Mouse (Mus musculus): ENCODE data around the gene Stip1.
A peak's percentile ranks its signal among the peaks of the same experiment; 100 is the strongest.

Stip1 gene

DNA sequence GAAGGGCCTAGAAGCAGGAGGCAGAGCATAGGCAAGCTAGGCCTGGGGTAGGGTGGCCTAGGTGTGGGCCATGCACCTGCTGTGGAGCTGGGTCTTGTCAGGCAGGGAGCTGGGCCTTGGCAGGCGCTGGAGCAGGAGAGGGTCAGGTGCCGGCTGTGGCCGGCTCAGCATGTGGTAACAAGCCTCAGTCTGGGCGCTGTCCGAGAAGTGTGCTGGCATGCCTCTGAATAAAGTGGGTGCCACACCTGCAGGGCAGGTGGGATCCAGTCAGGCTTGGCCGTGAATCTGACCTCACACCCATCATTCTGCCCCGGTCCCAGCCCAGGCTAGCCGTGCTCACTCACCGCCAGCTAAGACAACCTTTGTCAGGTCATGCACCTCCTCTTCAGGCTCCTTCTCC lies 25.8 kb downstream of the Stip1 start:
- DNase-seq: no peak

DNA sequence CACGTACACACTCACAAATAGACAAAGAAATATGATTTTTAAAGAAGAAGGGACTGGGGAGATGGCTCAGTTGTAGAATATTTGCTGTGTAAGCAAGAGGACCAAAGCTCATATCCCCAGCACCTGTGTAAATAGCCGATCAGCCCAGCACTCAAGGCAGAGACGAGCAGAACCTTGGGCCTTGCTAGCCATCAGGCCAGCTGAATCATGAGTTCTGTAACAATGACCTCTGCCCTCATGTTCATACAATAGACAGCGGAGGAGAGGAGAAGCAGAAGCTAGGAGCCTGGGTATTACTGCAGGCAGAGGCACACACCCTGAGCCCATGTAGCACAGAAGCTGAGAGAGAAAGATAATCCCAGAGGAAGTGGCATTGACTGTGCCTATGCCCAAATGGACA lies 27.3 kb downstream of the Stip1 start:
- no peak for DNase-seq

DNA sequence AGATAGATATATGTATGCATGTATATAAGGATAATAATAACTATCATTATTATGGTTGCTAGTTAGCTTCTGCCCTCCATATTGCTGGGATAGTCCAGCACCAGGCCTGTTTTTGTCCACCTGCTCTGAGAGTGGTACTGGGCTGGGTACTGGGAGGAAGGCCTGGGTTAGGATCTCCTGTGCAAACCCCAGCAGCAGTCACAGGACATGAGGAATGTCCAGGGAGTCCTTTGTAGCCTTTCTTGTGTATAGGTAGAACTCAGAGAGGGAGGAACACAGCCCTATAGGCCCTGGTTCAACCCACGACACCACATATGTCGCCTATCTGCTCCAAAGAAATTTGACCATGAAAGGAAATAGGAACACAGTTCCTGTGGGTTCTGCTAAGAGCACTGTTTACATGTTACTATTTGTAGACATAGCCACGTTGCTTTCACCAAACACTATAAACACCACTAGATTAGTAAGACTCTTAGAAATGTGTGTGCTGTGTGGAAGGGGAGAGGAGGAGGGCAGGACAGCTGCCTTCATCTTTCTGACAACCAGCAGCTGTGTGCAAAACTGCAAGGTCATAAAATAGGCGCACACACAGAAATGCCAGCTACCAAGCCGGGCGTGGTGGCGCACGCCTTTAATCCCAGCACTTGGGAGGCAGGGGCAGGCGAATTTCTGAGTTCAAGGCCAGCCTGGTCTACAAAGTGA lies 32.7 kb downstream of the Stip1 start:
- DNase-seq: no peak

DNA sequence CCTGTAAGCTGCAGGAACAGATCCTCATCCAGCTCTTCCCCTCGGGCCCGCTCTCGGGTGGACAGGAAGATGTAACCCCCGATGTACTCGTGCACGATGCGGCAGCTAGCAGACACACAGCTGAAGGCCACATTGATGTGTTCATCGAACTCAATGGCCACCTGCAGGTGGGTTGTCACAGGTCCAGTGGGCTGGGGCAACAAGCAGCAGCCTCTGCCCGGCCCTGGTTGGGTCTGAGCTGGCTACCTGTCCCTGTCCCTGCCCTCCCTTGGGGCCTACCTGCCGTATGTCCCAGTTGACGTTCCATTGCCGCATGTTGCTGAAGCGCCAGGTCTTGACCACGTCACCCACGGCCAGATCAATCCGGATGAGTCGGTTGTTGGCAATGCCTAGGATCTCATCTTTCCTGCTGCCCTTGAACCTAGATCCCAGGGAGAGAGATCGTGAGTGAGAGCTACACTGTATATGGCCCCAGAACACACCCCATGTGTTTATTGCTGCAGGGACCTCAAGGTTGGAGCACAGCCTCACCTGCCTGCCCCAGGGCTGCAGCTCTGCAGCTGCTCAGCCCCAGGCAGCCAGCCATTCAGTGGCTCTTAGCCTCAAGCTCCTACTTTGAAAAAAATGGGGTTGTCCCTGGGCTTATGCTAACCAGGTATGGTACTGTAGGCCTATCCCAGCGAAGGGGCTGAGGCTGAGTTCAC lies 40.3 kb downstream of the Stip1 start:
- no peak for DNase-seq

DNA sequence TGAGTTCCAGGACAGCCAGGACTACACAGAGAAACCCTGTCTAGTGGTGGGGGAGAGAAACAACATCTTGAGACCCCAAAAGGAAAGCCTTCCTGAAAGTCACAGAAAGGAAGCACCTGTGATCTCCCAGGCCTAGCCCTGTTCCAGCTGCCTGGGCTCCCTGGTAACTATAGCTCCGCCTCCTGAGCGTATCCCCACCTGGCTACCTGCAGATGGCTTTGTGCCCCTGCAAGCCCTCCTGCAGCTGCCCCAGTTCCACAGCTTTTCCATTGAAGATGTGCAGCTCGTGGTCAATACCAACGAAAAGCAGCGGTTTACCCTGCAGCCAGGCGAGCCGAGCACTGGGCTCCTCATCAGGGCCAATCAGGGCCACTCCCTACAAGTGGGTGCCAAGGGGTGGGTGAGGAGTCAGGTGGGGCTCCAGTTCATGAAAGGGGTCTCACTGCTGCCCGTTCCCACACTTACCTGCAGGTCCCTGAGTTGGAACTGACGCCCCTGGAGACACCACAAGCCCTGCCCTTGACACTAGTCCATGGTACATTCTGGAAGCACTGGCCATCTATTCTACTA lies 42.0 kb downstream of the Stip1 start:
- DNase-seq: no peak

DNA sequence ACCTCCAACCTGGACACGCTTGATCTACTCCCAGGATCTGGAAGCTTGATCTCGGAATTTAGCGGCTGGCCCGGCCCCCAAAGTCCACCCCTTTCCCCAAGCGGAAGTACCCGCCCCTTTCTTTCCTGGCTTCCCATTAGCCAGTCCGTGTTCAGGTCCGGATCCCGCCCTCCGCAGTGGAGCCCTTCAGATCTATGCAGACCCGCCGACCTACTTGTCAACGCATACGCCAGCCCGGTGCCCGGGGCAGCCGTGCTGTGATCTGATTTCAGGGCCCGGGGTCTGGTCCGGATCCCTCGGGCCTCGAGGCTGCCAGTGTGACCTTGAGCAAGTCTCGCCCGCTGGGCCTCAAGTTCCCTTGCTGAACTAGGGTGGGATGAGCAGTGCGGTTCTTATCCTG lies 43.8 kb downstream of the Stip1 start, which contains the start of the genes Nudt22 and Trpt1:
Gene Nudt22, minus strand, starts transcription at position 112 of the 400 bp plus-strand sequence.
Gene Trpt1, plus strand, starts transcription at position 126 of the 400 bp plus-strand sequence.
- peak; percentile 83 for DNase-seq

DNA sequence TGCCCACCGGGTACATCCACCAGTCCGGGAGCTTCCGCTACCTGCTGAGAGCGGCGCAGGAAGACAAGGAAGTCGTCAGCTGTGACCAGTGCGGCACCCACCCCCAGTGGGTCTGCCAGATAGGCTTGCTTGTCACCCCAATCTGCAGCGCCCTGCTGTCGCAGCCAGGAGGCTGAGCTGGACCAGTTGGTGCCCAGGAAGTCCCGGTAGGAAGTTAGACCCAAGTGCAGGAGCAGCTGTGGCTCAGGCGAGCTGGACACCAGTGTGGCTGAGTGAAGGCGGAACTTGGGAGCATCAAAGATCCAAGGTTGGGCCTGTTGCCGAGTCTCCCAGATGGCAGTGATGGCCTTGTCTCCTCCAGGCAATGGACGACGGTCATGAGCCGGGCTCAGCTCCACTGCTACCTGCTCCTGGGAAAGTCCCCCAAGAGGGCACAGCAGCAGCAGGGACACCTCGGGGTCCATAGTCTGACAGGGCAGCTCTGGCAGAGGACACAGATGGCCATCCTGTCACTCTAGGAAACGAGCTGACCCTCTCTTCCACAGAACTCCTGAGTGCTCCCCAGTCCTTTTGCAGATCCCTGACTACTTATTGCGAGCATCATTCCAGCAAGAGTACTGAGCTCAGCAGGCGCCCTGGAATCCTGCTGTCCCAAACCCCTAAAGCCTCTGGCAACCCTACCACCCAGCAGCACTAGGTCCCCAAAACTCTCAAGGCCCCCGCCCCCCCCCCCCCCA lies 44.3 kb downstream of the Stip1 start:
- DNase-seq: no peak

DNA sequence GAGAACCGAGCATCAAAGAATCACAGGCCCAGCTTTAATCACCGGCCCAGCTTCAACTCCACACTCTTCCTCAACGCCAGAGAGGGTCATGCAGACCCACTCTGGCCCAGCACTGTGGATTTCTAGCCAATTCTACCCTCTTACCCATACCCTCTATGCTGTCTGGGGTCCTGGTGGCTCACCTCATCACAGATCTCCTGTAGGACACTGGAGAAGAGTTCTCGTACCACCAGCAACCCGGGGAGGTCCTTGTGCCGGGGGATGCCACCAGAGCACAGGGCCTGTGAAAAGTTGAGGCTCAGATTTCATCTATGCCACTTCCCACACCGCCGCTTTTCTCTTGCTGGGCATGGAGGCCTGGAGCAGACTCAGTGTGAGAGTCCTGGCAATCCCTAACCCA lies 45.3 kb downstream of the Stip1 start:
- no peak for DNase-seq

DNA sequence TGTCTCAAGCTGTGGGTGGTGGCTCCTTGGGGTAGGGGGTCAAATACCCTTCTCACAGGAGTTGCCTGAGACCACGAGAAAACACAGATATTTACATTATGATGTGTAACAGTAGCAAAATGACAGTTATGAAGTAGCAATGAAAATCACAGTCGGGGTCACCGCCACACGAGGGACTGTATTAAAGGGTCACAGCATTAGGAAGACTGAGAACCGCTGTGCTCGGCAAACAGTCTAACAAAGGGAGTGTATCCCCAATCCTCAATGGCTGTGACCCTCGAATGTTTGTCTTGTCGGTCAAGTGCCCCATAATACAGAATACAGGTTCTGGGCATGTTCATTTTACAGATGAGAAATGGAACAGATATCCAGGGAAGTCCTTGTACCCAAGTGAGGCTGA lies 45.8 kb downstream of the Stip1 start:
- no peak for DNase-seq

DNA sequence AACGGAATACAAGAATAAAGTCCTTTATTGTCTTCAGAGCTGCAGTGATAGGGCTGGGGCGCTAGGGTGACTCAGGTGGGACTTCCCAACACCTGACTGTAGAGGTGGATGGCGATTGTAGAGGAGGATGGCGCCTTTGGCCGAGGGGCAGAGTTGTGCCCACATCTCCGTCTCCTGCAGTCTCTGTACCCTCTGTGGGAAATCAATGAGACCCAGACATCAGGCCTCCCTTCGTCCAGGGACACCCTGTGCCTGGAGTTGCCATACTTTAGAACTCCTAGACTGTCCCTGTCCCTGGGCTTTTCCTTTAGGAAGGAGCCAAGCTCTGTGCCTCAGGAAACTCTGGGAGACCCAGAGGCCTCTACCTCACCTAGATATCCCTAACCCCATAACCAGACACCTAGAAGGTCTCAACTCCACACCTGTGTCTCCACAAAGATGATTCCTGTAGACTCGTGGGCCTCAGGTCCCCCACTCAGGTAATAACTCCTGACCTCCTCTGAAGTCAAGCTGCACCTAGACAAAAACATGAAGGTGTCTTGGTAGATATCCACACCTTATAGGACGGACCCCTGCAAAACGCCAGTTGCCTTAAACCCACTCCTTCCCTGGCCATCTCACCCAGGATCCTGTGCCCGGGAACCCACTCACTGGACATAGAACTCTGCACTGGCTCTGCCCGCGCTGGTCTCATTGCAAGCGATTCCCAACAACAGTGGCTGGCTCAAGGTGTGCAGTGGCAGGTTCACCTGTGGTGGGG lies 46.6 kb downstream of the Stip1 start:
- peak; percentile 25 for DNase-seq

DNA sequence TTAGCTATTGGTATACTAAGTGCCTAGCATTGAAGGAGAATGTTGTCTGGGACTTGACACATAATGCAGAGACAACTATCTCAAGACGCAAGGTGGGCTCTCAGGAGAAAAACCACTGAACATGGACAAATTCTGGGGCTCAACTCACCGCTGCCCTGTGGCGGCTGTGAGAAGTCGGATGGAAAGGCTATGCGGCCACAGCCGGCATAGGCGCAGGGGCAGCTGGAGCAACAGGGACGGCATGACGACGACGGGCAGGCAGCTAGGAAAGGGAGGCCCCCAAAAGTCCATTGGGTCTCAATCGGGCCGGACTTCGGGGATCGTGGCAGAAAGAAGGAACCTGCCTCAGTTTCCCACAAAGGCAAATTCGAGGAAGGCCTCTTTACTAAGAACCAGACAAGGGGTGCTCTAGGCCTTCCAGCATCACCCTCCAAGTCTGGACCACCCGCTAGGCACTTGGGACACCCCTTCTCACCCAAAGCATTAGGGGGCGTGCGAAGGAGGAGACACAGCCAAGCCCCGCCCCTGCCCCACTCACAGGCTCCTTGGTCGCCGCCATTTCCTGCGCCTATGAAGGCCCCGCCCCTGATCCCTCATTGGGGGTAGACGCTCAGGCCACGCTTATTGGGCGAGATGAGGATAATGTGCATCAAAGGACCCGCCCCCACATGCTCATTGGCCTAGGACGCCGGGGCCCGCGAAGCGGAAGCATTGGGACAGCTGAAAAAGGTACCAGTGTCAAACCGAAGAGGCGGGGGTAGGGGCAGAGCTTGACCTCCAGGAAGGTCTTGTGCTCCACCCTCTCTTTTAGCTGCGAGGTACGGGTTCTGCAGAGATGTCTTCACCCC lies 47.5 kb downstream of the Stip1 start, which contains the start of gene Dnajc4:
Gene Dnajc4, minus strand, starts transcription at position 562 of the 848 bp plus-strand sequence.
- DNase-seq: peak; percentile 95

DNA sequence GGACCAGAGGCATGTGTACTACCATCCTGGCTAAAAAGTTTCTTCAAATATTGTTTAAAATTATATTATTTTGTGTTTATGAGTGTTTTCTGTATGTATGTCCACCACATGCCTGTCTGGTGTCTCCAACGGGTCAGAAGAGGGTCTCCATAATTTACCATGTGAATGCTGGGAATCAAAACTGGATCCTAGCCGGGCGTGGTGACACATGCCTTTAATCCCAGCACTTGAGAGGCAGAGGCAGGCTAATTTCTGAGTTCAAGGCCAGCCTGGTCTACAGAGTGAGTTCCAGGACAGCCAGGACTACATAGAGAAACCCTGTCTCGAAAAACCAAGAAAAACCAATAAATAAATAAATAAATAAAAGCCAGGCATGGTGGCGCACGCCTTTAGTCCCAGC lies 48.6 kb downstream of the Stip1 start:
- DNase-seq: peak; percentile 25

DNA sequence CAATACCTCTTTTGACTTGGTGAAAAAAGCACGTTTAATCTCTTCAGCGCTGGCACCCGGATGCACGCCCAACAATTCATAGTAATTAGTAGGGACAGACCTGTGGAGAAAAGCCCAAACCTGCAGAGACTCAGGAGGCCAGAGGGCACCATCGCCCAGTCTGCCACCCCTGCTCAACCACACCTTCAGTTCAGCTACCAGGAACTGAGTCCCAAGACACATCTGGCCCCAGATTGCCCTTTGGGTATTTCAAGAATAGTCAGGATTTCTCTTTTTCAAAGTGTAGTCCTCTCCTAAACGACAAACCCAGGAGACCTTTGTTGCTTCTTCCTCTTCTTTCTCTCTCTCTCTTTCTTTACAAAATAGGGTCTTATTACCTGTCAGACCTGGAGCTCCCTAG lies 49.1 kb downstream of the Stip1 start:
- DNase-seq: peak; percentile 19

DNA sequence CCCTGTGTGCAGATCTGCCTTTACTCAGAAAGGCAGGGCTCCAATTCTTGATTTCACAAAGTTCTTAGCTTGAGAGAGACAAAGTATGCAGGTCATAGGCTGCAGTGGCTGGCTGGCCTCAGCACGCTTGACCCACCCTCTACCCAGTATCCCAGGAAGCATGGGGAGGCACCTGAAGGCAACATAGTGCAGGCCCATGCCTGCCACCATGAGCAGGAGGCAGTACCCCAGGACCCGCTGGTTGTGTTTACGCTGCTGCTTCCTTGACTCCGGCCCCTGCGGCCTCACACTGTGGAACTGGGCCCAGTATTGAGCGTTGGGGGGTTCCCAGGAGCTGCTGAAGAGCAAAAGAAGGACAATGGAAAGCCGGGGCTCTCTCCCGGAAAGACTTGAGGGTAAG lies 50.5 kb downstream of the Stip1 start:
- DNase-seq: peak; percentile 38

DNA sequence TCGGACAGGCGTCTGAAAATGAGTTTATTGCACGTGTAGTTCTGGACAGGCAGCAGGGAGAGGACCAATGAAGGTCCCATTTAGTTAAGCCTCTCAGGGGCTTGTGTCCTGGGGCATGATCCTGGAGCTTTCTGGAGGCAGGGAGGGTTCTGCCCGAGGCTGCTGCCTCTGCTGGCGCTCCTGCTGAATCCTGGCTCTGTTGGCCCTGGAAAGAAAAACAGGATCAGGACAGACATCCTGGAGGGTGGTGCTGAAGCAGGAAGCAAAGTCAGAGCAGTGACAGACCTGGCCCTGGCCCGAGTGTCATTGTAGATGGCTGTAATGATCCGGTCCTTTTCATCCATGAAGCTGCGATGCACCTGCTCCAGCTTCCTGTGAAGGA lies 51.9 kb downstream of the Stip1 start:
- DNase-seq: no peak

DNA sequence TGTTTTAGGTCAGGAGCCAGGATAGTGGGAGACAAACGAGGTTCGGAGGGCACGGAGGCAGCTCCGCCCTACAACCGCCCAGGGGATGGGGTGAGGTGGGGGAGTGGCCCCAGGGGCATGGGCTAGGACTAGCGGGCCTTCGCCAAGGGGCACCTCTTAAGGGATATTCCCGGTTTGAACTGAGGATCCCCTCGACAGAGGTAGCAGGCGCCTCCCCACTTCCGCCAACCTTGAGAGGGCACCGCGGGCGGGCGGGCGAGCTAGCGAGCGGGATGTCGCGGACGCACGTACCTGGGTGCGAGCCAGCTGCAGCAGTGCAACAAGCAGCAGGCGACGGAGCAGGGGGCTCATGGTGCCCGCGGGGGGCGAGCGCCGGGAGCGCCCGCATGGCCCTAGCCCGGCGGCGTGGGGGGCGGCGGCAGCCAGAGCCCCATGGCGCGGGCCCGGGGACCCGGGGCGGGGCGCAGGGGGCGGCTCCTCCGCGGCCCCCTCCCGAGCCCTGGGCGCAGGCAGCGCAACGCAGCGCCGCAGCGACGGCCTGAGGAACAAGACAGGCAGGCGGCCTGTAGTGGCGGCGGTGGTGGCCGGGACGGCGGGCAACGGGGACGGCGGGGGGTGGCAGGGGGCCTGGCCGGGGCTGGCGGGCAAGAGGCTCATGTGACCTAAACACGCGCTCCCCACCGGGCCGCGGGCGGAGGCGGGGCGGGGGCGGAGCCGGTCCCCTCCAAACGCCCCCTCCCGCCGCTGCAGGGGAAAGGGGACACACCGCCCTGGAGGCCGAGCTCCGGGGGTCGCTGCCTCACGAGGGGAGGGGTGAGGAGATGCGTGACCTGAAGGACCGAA lies 52.5 kb downstream of the Stip1 start, which contains the start of gene Vegfb:
Gene Vegfb, minus strand, starts transcription at position 591 of the 843 bp plus-strand sequence.
- DNase-seq: peak; percentile 73

DNA sequence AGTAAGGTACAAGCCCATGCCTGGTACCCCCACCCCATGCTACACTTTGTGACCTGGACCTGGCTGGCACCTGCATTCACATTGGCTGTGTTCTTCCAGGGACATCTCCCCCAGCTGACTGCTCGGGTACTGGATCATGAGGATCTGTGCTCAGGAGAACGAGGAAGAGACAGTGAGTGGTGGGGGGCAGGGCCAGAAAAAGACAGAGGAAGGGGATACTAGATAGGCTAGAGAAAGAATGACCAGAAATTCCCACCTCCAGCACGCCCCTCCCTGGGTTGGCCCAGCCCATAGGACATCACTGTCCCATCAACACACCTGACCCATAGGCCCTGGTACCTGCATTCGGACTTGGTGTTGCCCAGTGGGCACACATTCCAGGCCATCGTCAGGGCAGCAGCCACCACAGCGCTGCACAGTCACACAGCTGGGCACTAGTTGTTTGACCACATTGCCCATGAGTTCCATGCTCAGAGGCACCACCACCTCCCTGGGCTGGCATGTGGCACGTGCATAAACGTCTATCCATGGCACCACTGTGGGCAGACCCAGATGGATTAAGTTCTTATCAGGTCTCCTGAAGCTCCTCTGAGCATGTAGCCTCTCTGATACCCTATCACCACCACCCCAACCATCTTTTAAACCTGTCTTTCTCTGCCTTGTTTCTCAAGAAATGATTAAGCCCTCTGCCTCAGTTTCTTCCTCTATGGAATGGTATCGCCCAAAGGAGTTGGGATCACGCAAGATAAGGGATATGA lies 53.6 kb downstream of the Stip1 start:
- no peak for DNase-seq

DNA sequence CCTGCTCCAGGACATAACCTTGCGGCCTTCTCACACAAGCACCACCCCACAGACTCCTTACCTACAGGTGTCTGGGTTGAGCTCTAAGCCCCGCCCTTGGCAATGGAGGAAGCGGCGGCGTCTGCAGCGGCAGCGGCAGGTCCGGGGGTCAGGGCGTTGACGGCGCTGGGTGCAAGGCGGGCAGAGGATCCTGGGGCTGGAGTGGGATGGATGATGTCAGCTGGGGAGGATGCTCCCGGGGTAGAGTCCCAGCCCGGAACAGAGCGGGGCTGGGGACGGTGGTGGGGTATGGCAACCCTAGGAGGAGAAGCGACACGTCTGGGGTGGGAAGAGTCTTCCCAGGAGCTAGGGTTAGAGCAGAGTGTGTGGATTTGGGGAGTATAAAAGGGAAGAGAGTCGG lies 54.5 kb downstream of the Stip1 start:
- DNase-seq: no peak

DNA sequence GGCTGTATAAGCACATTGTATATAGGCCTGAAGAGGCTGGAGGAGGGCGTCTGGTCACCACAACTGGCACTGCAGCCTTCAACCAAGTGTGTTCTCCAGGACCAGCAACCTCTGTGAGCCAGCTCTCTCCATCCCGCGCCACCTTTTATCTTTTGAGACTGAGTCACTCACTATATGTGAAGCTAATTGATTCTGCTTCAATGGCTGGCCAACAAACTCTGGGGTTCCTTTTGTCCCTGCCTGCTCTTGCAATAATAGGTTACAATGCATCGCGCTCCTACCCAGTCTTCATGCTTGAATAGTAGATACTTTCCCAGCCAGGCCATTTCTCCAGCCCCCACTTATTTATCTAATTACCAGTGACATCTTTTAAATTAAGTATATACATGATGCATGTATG lies 56.1 kb downstream of the Stip1 start:
- DNase-seq: no peak

DNA sequence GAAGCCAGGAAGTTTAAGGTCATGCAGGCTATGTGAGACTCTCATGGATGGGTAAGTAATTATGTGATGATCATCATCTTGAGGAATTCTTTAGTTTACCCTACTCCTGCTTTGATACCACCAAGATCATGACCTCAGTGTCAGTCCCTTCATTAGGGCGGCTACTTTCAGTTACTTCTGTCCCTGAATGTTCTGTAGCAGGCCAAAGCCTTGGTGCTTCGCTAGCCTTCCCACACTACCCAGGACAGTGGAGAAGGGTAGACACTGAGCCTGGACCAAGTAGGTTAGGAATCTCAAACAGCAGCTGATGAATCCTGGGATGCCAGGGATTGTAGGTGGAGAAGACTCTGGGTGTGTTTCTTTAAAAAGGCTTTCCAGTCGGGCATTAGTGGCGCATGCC lies 58.3 kb downstream of the Stip1 start:
- DNase-seq: no peak

Data from cerebellum, adult 11 months (tissue).